Mouse (Mus musculus): ENCODE data around the gene Lrrc23. TPM values are rescaled to one million over a fixed set of nuclear protein-coding genes. Genes with fewer than 3 reads are reported as not detected.

Gene Lrrc23
- polyA plus RNA-seq, 1 experiment from 2014 or later: 0.92 TPM

DNA sequence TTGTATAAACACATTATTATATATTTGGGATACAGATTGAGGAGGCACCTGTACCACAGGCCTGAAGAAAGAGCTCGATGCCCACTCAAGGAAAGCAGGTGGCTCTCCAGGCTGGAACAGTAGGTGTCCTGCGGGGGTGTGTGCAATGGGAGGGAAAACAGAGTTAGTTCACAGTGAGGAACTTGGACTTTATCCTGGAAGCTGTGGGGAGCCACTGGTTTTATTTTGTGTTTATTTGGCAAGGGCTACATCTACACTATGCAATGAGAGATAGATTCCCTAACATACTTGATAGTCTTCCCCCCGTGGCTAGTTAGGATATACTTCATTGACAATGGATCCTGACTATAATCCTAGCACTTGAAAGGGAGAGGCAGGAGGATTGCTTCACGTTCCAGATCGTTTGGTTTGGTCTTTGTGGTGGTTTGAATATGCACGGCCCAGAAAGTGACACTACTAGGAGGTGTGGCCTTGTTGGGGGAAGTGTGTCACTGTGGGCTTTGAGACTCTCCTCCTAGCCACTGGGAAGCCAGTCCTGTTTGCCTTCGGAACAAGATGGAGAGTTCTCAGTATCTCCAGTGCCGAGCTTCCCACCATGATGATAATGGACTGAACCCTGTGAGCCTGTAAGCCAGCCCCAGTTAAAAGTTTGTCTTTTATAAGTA, 7.4 kb upstream of the Lrrc23 start:
- Histone ChIP-seq H3K36me3 (ENCODE audit: control insufficient read depth, insufficient read depth, low read length) (no peaks in the 10 kb centered on the region), H3K9me3 (ENCODE audit: control insufficient read depth, low read length) (no peaks in the 10 kb centered on the region), H3K9ac (replicated peaks; ENCODE audit: low read depth, low read length) (no peak overlapping the region), H3K4me3 (ENCODE audit: low read depth, low read length) (no peak overlapping the region), H3K27ac (ENCODE audit: low read depth, low read length) (no peak overlapping the region), H3K4me2 (ENCODE audit: low read depth, low read length) (no peak overlapping the region), H3K4me1 (ENCODE audit: control insufficient read depth, insufficient read depth, low read length) (no peaks in the 10 kb centered on the region), H3K27me3 (ENCODE audit: control insufficient read depth, insufficient read depth, low read length) (no peaks in the 10 kb centered on the region)
- 61% methylated on average over 8 of the region's 8 CpGs for whole genome bisulfite sequencing
- no peak for ATAC-seq (ENCODE audit: low read depth)

DNA sequence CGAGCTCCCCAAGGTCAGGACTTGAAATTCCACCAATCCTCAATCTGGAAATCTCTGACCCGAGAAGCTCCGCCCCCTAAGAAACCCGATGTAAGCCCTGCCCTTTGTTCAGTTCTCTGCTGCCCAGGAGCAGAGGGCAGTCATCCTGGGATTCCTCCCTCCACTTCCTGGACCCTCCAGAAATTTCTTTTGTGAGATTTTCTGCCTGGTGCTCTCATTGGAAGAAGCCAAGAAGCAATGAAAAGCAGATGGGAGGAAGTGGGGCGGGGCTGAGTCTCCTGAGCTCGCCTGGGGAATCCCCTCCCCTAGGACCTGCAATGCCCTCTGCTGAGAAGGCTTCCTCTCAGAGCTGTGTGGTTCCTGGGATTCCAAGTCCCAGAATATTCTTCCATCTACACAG, 2.9 kb upstream of the Lrrc23 start:
- H3K36me3 ChIP-seq (ENCODE audit: control insufficient read depth, insufficient read depth, low read length): no peaks in the 10 kb centered on the region
- peaks cover 5% of the 10 kb centered on the region; the same call in 1 of the 2 replicates for H3K4me1 ChIP-seq (ENCODE audit: control insufficient read depth, insufficient read depth, low read length)
- ATAC-seq (ENCODE audit: low read depth): no peak
- no peaks in the 10 kb centered on the region for H3K9me3 ChIP-seq (ENCODE audit: control insufficient read depth, low read length)
- no peak overlapping the region for H3K4me2 ChIP-seq (ENCODE audit: low read depth, low read length)
- H3K27ac ChIP-seq (ENCODE audit: low read depth, low read length): no peak overlapping the region
- H3K4me3 ChIP-seq (ENCODE audit: low read depth, low read length): no peak overlapping the region
- H3K27me3 ChIP-seq (ENCODE audit: control insufficient read depth, insufficient read depth, low read length): no peaks in the 10 kb centered on the region
- no peak overlapping the region for H3K9ac ChIP-seq (replicated peaks; ENCODE audit: low read depth, low read length)
- 21% methylated on average over 6 of the region's 6 CpGs for WGBS

GRCm38 (mm10) chr6:124780917-124781316, 1.4 kb upstream of the Lrrc23 start:
- H3K27ac ChIP-seq (ENCODE audit: low read depth, low read length): no peak overlapping the region
- H3K9me3 ChIP-seq (ENCODE audit: control insufficient read depth, low read length): no peaks in the 10 kb centered on the region
- no peak overlapping the region for H3K4me3 ChIP-seq (ENCODE audit: low read depth, low read length)
- no peaks in the 10 kb centered on the region for H3K36me3 ChIP-seq (ENCODE audit: control insufficient read depth, insufficient read depth, low read length)
- H3K4me1 ChIP-seq (ENCODE audit: control insufficient read depth, insufficient read depth, low read length): peaks cover 5% of the 10 kb centered on the region; the same call in 1 of the 2 replicates
- H3K9ac ChIP-seq (replicated peaks; ENCODE audit: low read depth, low read length): no peak overlapping the region
- no peak overlapping the region for H3K4me2 ChIP-seq (ENCODE audit: low read depth, low read length)
- no peak for ATAC-seq (ENCODE audit: low read depth)
- 85% methylated on average over 7 of the region's 7 CpGs for WGBS
- no peaks in the 10 kb centered on the region for H3K27me3 ChIP-seq (ENCODE audit: control insufficient read depth, insufficient read depth, low read length)

GRCm38 (mm10) chr6:124779984-124780416, 473 bp upstream of the Lrrc23 start:
- 5% methylated on average over 10 of the region's 10 CpGs for WGBS
- Histone ChIP-seq H3K36me3 (ENCODE audit: control insufficient read depth, insufficient read depth, low read length) (no peaks in the 10 kb centered on the region), H3K27ac (ENCODE audit: low read depth, low read length) (no peak overlapping the region), H3K4me1 (ENCODE audit: control insufficient read depth, insufficient read depth, low read length) (peaks cover 5% of the 10 kb centered on the region; the same call in 1 of the 2 replicates), H3K9me3 (ENCODE audit: control insufficient read depth, low read length) (no peaks in the 10 kb centered on the region), H3K4me2 (ENCODE audit: low read depth, low read length) (peak overlapping the region; percentile 59), H3K9ac (replicated peaks; ENCODE audit: low read depth, low read length) (peak overlapping the region; percentile 29; the same call in 1 of the 2 replicates), H3K4me3 (ENCODE audit: low read depth, low read length) (peak overlapping the region; percentile 28), H3K27me3 (ENCODE audit: control insufficient read depth, insufficient read depth, low read length) (no peaks in the 10 kb centered on the region)
- ATAC-seq (ENCODE audit: low read depth): 0 out of 2 replicates have a peak, but pooled peaks have one; percentile 31

DNA sequence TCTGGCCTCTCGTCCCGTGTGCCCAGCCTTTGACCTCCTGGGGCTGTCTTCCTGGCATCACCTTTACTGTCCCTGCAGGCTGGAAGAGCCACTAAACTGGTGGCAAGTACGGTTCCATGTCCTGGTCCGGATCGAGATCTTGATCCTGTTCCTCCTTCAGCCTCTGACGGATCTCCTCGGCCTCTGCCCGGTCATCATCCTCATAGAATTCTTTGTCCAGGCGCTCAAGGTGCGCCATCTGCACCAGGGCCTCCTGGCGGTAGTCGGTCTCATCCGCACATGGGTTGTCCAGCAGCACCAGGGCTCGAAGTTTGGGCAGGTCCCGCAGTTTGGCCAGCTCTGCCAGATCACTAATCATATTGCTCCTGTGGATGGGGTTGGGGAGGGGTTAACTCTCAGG, 9.0 kb downstream of the Lrrc23 start:
- ATAC-seq (ENCODE audit: low read depth): no peak
- 90% methylated on average over 15 of the region's 15 CpGs for WGBS

GRCm38 (mm10) chr6:124770013-124770412, 9.5 kb downstream of the Lrrc23 start:
- Histone ChIP-seq H3K9ac (replicated peaks; ENCODE audit: low read depth, low read length) (peak overlapping the region; percentile 57), H3K9me3 (ENCODE audit: control insufficient read depth, low read length) (no peaks in the 10 kb centered on the region), H3K27ac (ENCODE audit: low read depth, low read length) (peak overlapping the region; percentile 52), H3K4me1 (ENCODE audit: control insufficient read depth, insufficient read depth, low read length) (peaks cover 9% of the 10 kb centered on the region), H3K36me3 (ENCODE audit: control insufficient read depth, insufficient read depth, low read length) (no peaks in the 10 kb centered on the region), H3K27me3 (ENCODE audit: control insufficient read depth, insufficient read depth, low read length) (no peaks in the 10 kb centered on the region; the same call in 1 of the 2 replicates), H3K4me3 (ENCODE audit: low read depth, low read length) (peak overlapping the region; percentile 47), H3K4me2 (ENCODE audit: low read depth, low read length) (peak overlapping the region; percentile 71)
- 56% methylated on average over 7 of the region's 7 CpGs for WGBS
- no peak for ATAC-seq (ENCODE audit: low read depth)

More for the DNA sequence above, 9.0 kb downstream of the Lrrc23 start:
- H3K36me3 ChIP-seq (ENCODE audit: control insufficient read depth, insufficient read depth, low read length): no peaks in the 10 kb centered on the region
- H3K4me1 ChIP-seq (ENCODE audit: control insufficient read depth, insufficient read depth, low read length): peaks cover 9% of the 10 kb centered on the region
- no peaks in the 10 kb centered on the region for H3K9me3 ChIP-seq (ENCODE audit: control insufficient read depth, low read length)
- no peak overlapping the region for H3K4me3 ChIP-seq (ENCODE audit: low read depth, low read length)
- H3K27ac ChIP-seq (ENCODE audit: low read depth, low read length): no peak overlapping the region
- H3K4me2 ChIP-seq (ENCODE audit: low read depth, low read length): no peak overlapping the region
- H3K27me3 ChIP-seq (ENCODE audit: control insufficient read depth, insufficient read depth, low read length): no peaks in the 10 kb centered on the region; the same call in 1 of the 2 replicates
- no peak overlapping the region for H3K9ac ChIP-seq (replicated peaks; ENCODE audit: low read depth, low read length)

GRCm38 (mm10) chr6:124769101-124769765, 10.3 kb downstream of the Lrrc23 start, which contains the start of gene Eno2:
Eno2 (minus strand) TSS chr6:124769673.
- ATAC-seq (ENCODE audit: low read depth): peak; percentile 90

GRCm38 (mm10) chr6:124768704-124769044, 10.9 kb downstream of the Lrrc23 start:
- Histone ChIP-seq H3K4me1 (ENCODE audit: control insufficient read depth, insufficient read depth, low read length) (peaks cover 9% of the 10 kb centered on the region), H3K4me2 (ENCODE audit: low read depth, low read length) (peak overlapping the region; percentile 71), H3K9ac (replicated peaks; ENCODE audit: low read depth, low read length) (peak overlapping the region; percentile 57; the same call in 1 of the 2 replicates), H3K27me3 (ENCODE audit: control insufficient read depth, insufficient read depth, low read length) (no peaks in the 10 kb centered on the region; the same call in 1 of the 2 replicates), H3K36me3 (ENCODE audit: control insufficient read depth, insufficient read depth, low read length) (no peaks in the 10 kb centered on the region), H3K4me3 (ENCODE audit: low read depth, low read length) (peak overlapping the region; percentile 47), H3K27ac (ENCODE audit: low read depth, low read length) (peak overlapping the region; percentile 64; the same call in 1 of the 2 replicates), H3K9me3 (ENCODE audit: control insufficient read depth, low read length) (no peaks in the 10 kb centered on the region)
- 5% methylated on average over 9 of the region's 9 CpGs for WGBS
- ATAC-seq (ENCODE audit: low read depth): peak; percentile 3; the same call in 1 of the 2 replicates

More at GRCm38 (mm10) chr6:124769101-124769765, 10.3 kb downstream of the Lrrc23 start, which contains the start of gene Eno2:
- H3K4me2 ChIP-seq (ENCODE audit: low read depth, low read length): peak within 1 kb of the TSS; percentile 71
- H3K4me1 ChIP-seq (ENCODE audit: control insufficient read depth, insufficient read depth, low read length): peaks cover 9% of the 10 kb centered on the region
- no peaks in the 10 kb centered on the region for H3K36me3 ChIP-seq (ENCODE audit: control insufficient read depth, insufficient read depth, low read length)
- H3K4me3 ChIP-seq (ENCODE audit: low read depth, low read length): peak within 1 kb of the TSS; percentile 47
- no peaks in the 10 kb centered on the region for H3K9me3 ChIP-seq (ENCODE audit: control insufficient read depth, low read length)
- H3K9ac ChIP-seq (replicated peaks; ENCODE audit: low read depth, low read length): peak within 1 kb of the TSS; percentile 57
- WGBS: 2% methylated on average over 53 of the region's 54 CpGs
- H3K27me3 ChIP-seq (ENCODE audit: control insufficient read depth, insufficient read depth, low read length): no peaks in the 10 kb centered on the region; the same call in 1 of the 2 replicates
- peak within 1 kb of the TSS; percentile 64 for H3K27ac ChIP-seq (ENCODE audit: low read depth, low read length)

Measured in neural tube, embryonic 14.5 days (tissue).